Mouse (Mus musculus): ENCODE results near the gene Asb16. TPM values are rescaled to one million over a fixed set of nuclear protein-coding genes. Genes with fewer than 3 reads are reported as not detected.

Asb16 gene
- polyA plus RNA-seq, 1 experiment from 2014 or later = 0.08 TPM

GRCm38 (mm10) chr11:102293971-102294370 lies 25.4 kb downstream of the Asb16 start:
- H3K4me1 ChIP-seq (replicated peaks) = peaks cover 49% of the 10 kb centered on the region
- DNase-seq (ENCODE audit: low spot score) = no peak
- peaks cover 61% of the 10 kb centered on the region for H3K36me3 ChIP-seq
- WGBS = 96% methylated on average over 13 of the region's 13 CpGs
- H3K27me3 ChIP-seq (ENCODE audit: insufficient read depth, poor library complexity, severe bottlenecking) = no peaks in the 10 kb centered on the region
- peak overlapping the region; percentile 84; the same call in 1 of the 2 replicates for H3K4me3 ChIP-seq
- no peaks in the 10 kb centered on the region for H3K9me3 ChIP-seq
- H3K27ac ChIP-seq = no peak overlapping the region

- H3K4me1 ChIP-seq (replicated peaks) = peaks cover 48% of the 10 kb centered on the region
- H3K27me3 ChIP-seq (ENCODE audit: insufficient read depth, poor library complexity, severe bottlenecking) = no peaks in the 10 kb centered on the region
- peaks cover 57% of the 10 kb centered on the region for H3K36me3 ChIP-seq
- H3K27ac ChIP-seq = peak overlapping the region; percentile 98; the same call in 1 of the 2 replicates
- DNase-seq (ENCODE audit: low spot score) = no peak
- peak overlapping the region; percentile 84 for H3K4me3 ChIP-seq
- H3K9me3 ChIP-seq = no peaks in the 10 kb centered on the region
- WGBS = 86% methylated on average over 5 of the region's 5 CpGs
Measured at GRCm38 (mm10) chr11:102294416-102294815, 25.9 kb downstream of the Asb16 start.

- no peak for DNase-seq (ENCODE audit: low spot score)
- peak overlapping the region; percentile 98 for H3K27ac ChIP-seq
Measured at GRCm38 (mm10) chr11:102294887-102295597, 26.5 kb downstream of the Asb16 start.

GRCm38 (mm10) chr11:102295598-102296471 lies 27.3 kb downstream of the Asb16 start:
- peak overlapping the region; percentile 98 for H3K27ac ChIP-seq
- peak overlapping the region; percentile 84 for H3K4me3 ChIP-seq
- under 1% methylated on average over 44 of the region's 73 CpGs for WGBS
- peak; percentile 81 for DNase-seq (ENCODE audit: low spot score)
- H3K9me3 ChIP-seq = no peaks in the 10 kb centered on the region
- H3K27me3 ChIP-seq (ENCODE audit: insufficient read depth, poor library complexity, severe bottlenecking) = no peaks in the 10 kb centered on the region
- peaks cover 43% of the 10 kb centered on the region for H3K4me1 ChIP-seq (replicated peaks)
- H3K36me3 ChIP-seq = peaks cover 42% of the 10 kb centered on the region

More at GRCm38 (mm10) chr11:102294887-102295597, 26.5 kb downstream of the Asb16 start:
- Histone ChIP-seq H3K27me3 (ENCODE audit: insufficient read depth, poor library complexity, severe bottlenecking) (no peaks in the 10 kb centered on the region), H3K36me3 (peaks cover 50% of the 10 kb centered on the region), H3K4me3 (peak overlapping the region; percentile 84), H3K9me3 (no peaks in the 10 kb centered on the region), H3K4me1 (replicated peaks) (peaks cover 48% of the 10 kb centered on the region)
- 78% methylated on average over 12 of the region's 12 CpGs for WGBS

GRCm38 (mm10) chr11:102296491-102297472 lies 28.2 kb downstream of the Asb16 start, which contains the start of gene Atxn7l3:
TSS of gene Atxn7l3 (minus strand) at chr11:102296631.
- Histone ChIP-seq H3K4me3 (peak within 1 kb of the TSS; percentile 84), H3K27me3 (ENCODE audit: insufficient read depth, poor library complexity, severe bottlenecking) (no peaks in the 10 kb centered on the region), H3K27ac (peak within 1 kb of the TSS; percentile 98), H3K4me1 (replicated peaks) (peaks cover 39% of the 10 kb centered on the region), H3K9me3 (no peaks in the 10 kb centered on the region), H3K36me3 (peaks cover 33% of the 10 kb centered on the region)
- DNase-seq (ENCODE audit: low spot score) = peak; percentile 99
- under 1% methylated on average over 115 of the region's 125 CpGs for WGBS

GRCm38 (mm10) chr11:102297577-102298556 lies 29.3 kb downstream of the Asb16 start:
- peak overlapping the region; percentile 98 for H3K27ac ChIP-seq
- H3K9me3 ChIP-seq = no peaks in the 10 kb centered on the region
- WGBS = 29% methylated on average over 27 of the region's 27 CpGs
- no peak for DNase-seq (ENCODE audit: low spot score)
- H3K4me3 ChIP-seq = peak overlapping the region; percentile 84
- peaks cover 22% of the 10 kb centered on the region for H3K36me3 ChIP-seq
- H3K4me1 ChIP-seq (replicated peaks) = peaks cover 39% of the 10 kb centered on the region
- H3K27me3 ChIP-seq (ENCODE audit: insufficient read depth, poor library complexity, severe bottlenecking) = no peaks in the 10 kb centered on the region

GRCm38 (mm10) chr11:102299839-102300238 lies 31.3 kb downstream of the Asb16 start:
- 16% methylated on average over 1 of the region's 1 CpGs for WGBS
- no peaks in the 10 kb centered on the region for H3K27me3 ChIP-seq (ENCODE audit: insufficient read depth, poor library complexity, severe bottlenecking)
- peaks cover 28% of the 10 kb centered on the region for H3K4me1 ChIP-seq (replicated peaks)
- peak; percentile 73 for DNase-seq (ENCODE audit: low spot score)
- no peak overlapping the region for H3K4me3 ChIP-seq
- peak overlapping the region; percentile 17 for H3K27ac ChIP-seq
- peaks cover 4% of the 10 kb centered on the region for H3K36me3 ChIP-seq
- H3K9me3 ChIP-seq = no peaks in the 10 kb centered on the region

GRCm38 (mm10) chr11:102304141-102304540 lies 35.6 kb downstream of the Asb16 start:
- no peak overlapping the region for H3K4me3 ChIP-seq
- no peak overlapping the region for H3K27ac ChIP-seq
- no peaks in the 10 kb centered on the region for H3K27me3 ChIP-seq (ENCODE audit: insufficient read depth, poor library complexity, severe bottlenecking)
- DNase-seq (ENCODE audit: low spot score) = no peak
- no peaks in the 10 kb centered on the region for H3K9me3 ChIP-seq
- WGBS = 51% methylated on average over 2 of the region's 2 CpGs
- H3K36me3 ChIP-seq = peaks cover 41% of the 10 kb centered on the region
- H3K4me1 ChIP-seq (replicated peaks) = peaks cover 21% of the 10 kb centered on the region

GRCm38 (mm10) chr11:102305359-102305758 lies 36.8 kb downstream of the Asb16 start:
- Histone ChIP-seq H3K27ac (no peak overlapping the region), H3K27me3 (ENCODE audit: insufficient read depth, poor library complexity, severe bottlenecking) (no peaks in the 10 kb centered on the region), H3K4me3 (no peak overlapping the region; the same call in 1 of the 2 replicates), H3K9me3 (no peaks in the 10 kb centered on the region), H3K36me3 (peaks cover 52% of the 10 kb centered on the region), H3K4me1 (replicated peaks) (peaks cover 29% of the 10 kb centered on the region)
- 73% methylated on average over 3 of the region's 3 CpGs for WGBS
- no peak for DNase-seq (ENCODE audit: low spot score)

- Histone ChIP-seq H3K36me3 (peaks cover 80% of the 10 kb centered on the region), H3K27me3 (ENCODE audit: insufficient read depth, poor library complexity, severe bottlenecking) (no peaks in the 10 kb centered on the region), H3K9me3 (no peaks in the 10 kb centered on the region), H3K4me1 (replicated peaks) (peaks cover 47% of the 10 kb centered on the region), H3K27ac (0 out of 2 replicates have a peak overlapping the region, but pooled peaks have one; percentile 16), H3K4me3 (no peak overlapping the region)
- DNase-seq (ENCODE audit: low spot score) = no peak
- 87% methylated on average over 9 of the region's 9 CpGs for WGBS
Measured at GRCm38 (mm10) chr11:102308104-102308503, 39.6 kb downstream of the Asb16 start.

GRCm38 (mm10) chr11:102308979-102309378 lies 40.4 kb downstream of the Asb16 start:
- Histone ChIP-seq H3K27me3 (ENCODE audit: insufficient read depth, poor library complexity, severe bottlenecking) (no peaks in the 10 kb centered on the region), H3K36me3 (peaks cover 88% of the 10 kb centered on the region), H3K4me3 (peak overlapping the region; percentile 46), H3K4me1 (replicated peaks) (peaks cover 47% of the 10 kb centered on the region), H3K9me3 (no peaks in the 10 kb centered on the region), H3K27ac (peak overlapping the region; percentile 57)
- peak; percentile 97 for DNase-seq (ENCODE audit: low spot score)
- WGBS = 1% methylated on average over 27 of the region's 27 CpGs

All from hindbrain, embryonic 10.5 days (tissue).